Mouse (Mus musculus): ENCODE results near the gene Trappc3l.

Gene Trappc3l

DNA sequence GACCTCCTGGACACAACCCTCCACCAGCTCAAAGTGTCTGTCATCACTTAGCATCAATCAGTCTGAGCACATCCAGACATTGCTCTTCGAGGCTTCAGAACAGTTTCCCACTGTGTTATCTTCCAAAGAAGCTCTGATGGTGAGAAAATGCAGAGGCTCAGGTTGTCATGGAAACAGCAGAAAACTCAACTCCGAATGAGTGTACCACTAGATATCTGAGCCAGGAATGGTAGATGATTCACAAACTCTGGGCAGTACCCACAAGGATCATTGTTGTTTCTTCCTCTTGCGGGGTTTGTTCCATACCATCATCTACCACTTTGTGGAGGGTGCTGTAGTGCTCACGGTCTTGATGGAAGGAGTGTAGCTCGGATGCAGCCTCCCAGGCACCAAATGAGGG is 54.5 kb downstream of the Trappc3l start:
- no peak for DNase-seq (ENCODE audit: extremely low read depth, low read depth, low spot score)

DNA sequence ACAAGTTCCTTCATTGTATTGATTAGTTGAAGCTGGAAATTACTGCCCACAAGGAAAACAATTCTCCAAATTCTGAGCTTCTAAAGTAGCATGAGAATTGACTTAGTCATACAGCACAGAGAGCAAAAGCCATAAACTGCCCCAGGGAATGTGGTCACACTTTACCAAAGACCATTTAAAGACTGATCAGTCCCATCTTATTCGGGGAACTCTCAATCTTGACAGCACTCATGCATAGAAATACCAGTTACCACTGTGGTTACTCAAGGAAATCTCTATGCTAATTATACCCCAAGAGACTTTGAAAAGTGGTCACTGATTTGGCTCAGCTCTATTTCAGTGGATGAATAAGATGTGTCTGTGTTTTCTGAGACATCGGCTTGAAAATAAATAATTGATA is 57.8 kb downstream of the Trappc3l start:
- DNase-seq (ENCODE audit: extremely low read depth, low read depth, low spot score): no peak

DNA sequence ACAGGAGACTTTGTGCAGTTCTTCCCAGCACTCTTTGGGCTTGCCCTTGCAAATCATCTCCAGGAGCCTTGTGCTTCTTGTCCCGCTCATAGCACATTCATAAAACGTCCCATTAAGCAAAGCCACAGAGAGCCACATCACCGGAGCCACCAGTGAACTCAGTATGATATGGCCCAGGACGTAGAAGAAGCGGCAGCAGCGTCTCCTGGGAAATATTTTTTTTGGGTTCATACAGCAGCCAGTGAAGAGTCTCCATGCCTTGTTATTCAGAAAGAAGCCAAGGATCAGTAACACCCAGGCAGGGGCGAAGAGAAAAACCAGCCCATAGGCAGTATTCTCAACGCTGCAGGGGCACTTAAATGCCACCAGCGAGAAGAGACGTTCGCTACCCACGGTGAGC is 58.6 kb downstream of the Trappc3l start:
- no peak for DNase-seq (ENCODE audit: extremely low read depth, low read depth, low spot score)

DNA sequence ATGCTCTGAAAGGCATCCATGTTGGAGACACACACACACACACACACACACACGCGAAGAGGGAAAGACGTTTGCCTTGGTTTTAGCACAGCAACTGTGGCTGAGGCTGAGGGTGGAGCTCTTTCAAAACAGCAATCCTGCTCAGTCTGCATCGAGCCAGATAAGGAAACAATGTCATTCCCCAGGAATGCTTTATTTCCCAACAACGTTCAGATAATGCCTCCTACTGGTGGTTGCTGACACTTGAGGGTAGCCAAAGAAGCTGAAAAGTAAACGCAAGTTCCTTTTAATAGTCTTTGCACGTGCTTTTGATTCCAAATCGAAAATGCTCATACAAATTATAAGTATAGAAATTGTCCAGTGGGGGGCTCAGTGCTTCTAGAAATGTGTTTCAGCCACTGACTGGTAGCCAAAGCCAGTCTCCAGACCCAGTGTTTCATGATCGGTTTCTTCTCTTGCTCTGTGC is 59.1 kb downstream of the Trappc3l start, which contains the start of gene Calhm5:
TSS of gene Calhm5 (minus strand) at position 102 of the 466 bp plus-strand sequence.
- no peak for DNase-seq (ENCODE audit: extremely low read depth, low read depth, low spot score)

DNA sequence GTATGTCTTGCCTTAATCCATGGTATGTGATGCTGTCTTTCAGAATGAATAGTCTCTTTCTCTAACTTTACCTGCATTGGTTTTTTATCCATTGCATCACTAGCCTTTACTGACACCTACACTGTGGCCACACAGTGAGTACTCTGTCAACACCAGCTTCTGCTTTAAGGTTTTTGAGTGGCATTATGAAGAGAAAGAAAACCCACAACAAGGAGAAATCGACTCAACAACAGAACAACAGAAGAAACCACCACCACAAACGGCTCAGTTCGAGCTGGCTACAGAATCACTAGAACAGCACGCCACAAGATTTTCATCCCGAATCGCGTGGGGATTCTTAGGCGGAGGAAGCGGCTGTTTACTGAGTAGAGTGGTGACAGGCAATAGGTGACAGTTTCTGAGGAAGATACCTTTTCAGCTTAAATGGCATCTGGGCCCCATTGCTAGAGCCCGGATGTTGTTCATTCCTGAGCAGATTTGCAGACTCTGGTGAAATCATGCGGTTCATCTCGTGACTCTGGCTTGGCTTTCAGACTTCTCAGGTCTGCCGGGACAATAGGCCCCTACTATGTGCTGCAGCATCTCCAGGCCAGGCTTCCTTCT is 73.6 kb downstream of the Trappc3l start:
- DNase-seq (ENCODE audit: extremely low read depth, low read depth, low spot score): no peak

DNA sequence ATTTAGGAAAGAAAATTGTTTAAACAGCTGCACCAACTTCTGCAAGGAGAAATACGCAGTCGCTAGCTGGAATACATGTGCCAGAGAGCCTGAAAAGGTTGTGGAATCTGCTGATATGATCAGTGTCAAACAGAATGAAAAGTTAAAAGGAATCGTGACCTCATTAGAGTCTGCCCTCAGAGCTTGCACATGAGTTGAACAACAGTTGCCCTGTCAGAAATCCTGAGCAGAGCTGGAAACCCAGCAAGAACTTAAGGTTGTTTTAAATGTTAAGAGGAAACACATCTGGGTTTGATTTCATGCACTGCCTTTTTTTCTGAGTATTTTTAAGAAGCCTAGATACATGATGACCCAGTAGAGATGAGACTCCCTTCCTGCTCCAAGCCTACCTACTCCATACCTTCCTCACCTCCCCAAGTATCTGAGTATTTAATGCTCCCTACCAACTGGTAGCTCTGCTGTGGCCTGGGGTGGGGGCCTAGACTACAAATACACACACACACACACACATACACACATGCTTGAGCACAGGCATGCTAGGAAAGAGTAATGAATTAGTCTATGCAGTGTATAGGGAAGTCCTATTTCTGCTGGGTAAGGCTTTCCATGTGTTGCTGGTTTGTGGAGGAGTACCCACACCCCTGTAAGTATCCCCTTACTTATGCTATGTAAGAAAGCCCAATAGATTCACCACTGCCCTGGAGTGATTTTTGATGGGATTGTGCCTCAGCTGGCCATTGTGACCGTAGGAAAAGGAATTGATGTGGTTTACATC is 74.8 kb downstream of the Trappc3l start:
- DNase-seq (ENCODE audit: extremely low read depth, low read depth, low spot score): no peak

DNA sequence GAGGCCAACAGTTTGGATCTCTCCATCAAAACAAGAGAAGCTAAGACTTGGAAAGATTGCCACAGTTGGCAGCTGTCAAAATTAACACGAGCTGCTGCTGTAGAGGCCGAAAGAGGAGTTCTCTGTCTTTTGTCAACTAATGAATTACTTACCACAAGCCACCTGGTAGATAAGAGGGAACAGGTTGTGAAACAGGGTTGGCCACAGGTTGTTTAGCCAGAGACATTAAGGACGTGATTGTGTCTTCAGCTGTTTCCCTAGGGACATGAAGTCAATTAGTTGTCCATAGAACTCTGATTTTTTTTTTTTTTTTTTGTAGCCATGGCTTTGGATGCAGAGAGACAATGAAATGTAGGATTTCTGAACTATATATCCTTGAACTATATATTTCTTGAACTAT is 79.7 kb downstream of the Trappc3l start:
- DNase-seq (ENCODE audit: extremely low read depth, low read depth, low spot score): no peak

DNA sequence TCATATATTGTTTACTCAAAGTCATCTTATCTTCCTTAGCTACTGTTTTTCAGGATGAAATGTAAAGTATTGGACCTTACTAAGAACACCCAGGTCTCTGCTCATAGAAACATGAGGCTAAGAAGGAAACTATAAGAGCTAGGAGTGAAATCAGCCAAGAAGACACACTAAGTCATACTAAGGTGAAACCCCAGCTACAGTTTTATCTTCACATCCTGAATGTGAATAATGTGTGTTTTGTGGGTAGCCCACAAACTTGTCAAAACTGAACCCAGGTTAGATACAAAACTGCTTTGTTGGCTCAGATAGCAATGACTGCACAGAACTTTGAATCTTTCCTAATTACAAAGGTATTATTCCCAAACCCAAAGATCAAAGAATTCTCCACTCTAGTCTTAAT is 80.4 kb downstream of the Trappc3l start:
- no peak for DNase-seq (ENCODE audit: extremely low read depth, low read depth, low spot score)

DNA sequence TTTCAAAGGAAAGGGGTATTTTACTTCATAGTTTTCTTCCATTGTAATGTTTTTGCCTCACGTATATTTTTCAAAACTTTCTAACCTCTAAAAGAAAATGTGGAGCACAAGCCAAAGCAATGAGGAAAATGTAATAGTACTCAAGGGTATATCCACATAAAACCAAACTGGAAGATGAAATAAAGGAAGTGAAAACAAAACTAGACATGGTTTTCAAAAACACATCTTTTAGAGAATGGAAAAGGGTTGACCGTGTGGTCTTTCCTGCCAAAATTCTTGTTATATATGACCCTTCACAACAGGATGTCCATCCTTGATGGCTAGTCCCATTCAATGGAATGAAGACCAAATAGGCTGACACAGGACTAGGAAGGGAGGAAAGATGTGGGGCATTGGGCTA is 81.0 kb downstream of the Trappc3l start:
- no peak for DNase-seq (ENCODE audit: extremely low read depth, low read depth, low spot score)

DNA sequence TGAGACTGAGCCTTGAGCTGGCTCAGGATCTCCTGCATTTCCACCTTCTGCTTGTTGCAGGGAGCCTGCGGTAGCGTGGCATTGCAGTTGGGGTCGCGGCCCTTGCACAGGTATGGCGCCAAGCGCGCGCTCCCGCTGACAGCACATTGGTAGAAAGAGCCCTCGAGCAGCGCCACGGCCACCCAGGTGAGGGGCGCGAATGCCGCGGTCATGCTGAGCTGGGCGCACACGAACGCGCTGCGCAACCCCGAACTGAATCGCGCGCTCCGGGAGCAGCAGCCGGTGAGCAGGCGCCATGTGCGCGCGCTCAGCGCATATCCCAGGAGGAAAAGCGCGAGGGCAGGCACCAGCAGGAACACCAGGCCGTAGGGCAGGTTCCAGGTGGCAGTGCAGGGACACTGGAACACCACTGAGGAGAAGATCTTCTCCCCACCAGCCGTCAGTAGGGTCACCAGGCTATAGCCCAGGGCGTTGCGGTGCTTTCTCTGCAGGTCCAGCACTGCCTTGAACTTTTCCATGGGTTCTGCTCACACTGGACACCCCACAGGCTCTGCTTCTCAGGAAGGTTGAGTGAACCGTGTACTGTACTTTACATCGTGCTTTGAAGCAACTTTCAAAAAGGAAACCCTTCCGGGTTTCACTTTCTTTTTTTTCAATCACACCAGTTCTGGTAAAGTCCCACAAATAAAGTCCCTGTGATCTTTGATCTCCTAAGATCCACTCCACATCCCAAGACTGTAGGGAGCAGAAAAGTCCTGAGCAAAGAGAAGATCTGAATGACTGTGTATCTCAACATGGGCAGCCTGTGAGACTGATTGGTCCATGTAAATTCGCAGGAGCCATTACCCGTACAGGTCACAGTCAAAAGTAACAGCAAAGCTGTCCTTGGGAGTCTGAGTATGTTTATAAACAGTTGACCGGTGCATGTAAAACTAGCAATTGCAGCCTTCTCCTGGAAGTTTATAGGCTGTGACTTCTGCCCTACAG is 90.3 kb downstream of the Trappc3l start, which contains the start of gene Calhm6:
TSS of gene Calhm6 (minus strand) at position 593 of the 987 bp plus-strand sequence.
- DNase-seq (ENCODE audit: extremely low read depth, low read depth, low spot score): no peak

DNA sequence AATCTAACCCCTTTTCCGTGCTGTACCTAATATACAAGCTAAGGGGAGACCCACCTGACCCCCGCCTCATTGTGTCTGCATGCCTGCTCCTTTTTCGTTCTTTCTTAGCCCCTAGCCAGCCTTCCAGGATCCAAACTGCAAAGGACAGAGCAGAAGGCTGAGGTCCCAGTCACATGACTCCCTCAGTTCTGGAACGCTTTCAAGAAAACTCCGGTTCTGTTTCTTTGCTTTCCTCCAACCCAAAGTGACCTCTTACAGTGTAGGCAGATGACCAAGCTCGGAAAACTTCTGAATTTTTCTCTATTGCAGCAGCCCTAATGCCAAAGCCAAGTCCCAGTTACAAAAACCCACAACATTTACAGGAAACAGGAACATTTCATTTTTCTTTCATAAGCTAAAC is 91.0 kb downstream of the Trappc3l start:
- DNase-seq (ENCODE audit: extremely low read depth, low read depth, low spot score): no peak

DNA sequence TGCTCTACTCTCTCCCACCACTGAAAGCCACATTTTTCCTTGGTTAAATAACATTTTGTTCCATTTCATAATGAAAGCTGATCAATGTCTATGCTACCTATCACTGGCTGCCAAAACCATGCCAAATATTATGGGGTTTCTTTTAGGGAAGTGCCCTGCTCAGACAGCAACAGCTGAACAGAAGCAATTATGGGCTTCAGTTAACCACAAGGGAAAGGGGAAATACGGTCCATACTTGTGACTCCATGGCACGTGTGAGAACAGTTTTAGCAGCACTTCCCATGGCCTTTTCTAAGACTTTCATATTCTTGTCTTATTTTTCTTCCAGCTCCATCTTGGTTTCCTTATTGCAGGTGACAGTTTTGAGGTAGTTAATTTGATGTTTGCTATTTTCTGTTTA is 94.0 kb downstream of the Trappc3l start:
- DNase-seq (ENCODE audit: extremely low read depth, low read depth, low spot score): no peak

DNA sequence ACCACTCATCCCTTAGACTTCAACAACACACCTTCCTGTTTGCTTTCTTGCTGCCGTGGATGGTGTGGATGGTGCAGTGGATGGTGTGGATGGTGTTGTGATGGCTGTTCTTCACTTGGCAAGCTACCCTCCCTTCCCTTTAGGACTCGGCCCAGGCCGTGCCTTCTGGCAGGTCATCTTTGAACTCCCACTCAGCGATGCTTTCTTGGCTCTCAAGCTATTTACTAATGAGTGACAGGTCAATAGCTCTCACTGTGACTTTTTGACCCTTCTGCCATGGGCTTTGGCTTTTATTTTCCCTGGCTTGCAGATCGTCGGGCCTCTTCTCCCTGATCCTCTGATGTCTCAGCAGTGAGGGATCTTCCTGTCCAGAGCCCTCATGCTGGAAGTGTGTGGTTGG is 99.0 kb downstream of the Trappc3l start:
- DNase-seq (ENCODE audit: extremely low read depth, low read depth, low spot score): no peak

DNA sequence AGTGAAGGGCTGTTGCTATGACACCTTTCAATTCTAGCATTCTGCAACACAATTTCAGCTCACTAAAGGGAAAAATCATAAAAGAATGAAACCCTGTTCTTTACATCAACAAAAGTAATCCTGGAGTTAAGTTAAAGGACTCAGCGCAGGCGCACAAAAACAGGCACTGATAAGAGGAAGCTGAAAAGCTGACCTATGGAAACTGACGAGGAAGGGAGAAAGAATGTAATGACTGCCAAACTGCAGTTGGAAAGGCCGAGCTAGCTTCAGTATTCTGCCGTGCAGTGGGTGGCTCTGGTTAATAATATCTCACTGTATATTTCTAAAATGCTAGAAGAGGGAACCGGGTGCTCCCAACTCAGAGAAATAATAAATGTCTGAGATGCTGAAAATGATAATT is 100.6 kb downstream of the Trappc3l start:
- no peak for DNase-seq (ENCODE audit: extremely low read depth, low read depth, low spot score)

DNA sequence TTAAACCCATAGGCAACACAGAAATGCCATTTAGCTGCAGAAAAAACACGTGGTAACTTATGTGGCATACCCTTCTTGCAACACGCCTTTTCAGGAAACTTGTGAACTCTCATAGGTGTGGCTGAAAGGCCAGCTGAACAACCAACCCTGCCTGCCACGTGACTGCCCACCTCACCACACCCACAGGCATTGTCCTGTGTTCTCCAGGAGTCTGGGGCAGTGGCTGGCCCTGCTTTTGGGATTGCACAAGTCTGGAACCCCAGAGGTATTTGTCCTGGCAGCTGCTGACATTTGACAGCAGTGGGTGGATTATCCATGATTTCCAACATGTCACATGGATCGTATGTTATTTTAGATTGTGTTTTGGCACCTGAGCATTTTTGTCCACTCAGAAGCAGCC is 102.4 kb downstream of the Trappc3l start:
- DNase-seq (ENCODE audit: extremely low read depth, low read depth, low spot score): peak; percentile 93

DNA sequence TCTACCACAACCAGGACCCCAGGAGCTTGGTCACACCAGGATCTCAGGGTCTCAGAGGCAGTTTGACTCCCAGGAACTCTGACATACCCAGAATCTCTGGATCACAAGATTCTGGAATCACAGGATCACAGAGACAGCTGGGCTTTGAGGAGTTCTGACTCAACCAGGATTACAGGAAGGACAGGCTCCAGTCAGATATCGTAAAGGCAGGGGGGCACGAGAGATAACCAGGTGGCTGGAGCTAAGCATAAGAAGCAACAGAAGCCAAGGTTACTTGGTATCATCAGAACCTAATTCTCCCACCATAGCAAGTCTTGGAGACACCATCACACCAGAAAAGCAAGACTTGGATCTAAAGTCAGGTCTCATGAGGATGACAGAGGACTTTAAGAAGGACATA is 104.3 kb downstream of the Trappc3l start:
- no peak for DNase-seq (ENCODE audit: extremely low read depth, low read depth, low spot score)

DNA sequence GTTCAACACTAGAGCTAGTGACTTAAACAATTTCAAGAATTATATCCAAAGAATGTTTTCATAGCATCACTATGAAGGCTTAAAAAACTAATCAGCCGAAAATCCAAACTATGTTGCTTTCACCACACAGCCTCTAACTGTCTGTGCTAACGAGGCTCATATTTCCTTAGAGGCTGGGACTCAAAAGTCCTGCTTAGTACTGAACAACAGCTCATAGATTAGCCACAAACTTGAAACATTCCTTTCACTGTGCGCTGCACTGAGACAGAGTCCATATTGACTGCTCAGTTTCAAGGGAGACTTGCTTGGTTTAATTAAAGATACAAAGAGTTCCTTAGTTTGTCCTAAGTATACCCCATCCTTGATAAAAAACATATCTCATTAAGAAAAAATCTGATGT is 112.4 kb downstream of the Trappc3l start:
- DNase-seq (ENCODE audit: extremely low read depth, low read depth, low spot score): no peak

DNA sequence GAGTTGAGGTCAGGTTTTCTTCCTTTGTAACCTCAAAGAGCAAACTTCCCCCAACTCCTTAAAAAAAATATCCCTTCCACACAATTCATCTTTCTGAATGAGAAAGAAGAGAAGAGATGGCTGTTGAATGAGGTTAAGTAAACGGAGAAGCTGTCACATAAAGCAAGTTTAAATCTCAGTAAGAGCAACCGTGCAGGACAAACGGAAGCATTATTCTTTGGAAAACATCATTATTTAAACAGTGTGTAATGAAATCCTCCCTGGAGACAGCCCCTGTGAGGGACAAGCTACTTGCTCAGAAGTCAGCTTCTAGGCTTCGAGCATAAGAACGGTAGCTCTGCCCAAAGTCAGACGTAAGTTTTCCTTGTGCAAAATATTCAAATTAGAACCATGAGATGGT is 113.1 kb downstream of the Trappc3l start:
- no peak for DNase-seq (ENCODE audit: extremely low read depth, low read depth, low spot score)

DNA sequence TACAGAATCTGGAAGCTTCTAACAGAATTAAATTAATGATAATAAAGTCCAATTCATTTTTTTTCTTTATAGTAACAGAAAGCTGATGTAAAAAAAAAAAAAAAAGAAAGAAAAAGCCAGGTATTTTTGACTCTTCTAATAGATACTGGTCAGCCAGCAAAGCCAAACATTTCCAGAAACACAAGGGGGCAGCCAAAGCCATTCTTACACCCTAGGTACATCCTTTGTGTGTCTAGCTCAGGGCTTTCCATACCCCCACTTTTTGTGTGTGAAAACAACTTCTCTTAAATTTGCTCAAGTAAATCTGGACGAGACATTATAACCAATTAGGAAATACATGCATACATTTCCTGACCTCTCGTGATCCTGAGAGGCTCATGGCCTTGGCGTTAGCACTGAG is 114.4 kb downstream of the Trappc3l start:
- DNase-seq (ENCODE audit: extremely low read depth, low read depth, low spot score): no peak

DNA sequence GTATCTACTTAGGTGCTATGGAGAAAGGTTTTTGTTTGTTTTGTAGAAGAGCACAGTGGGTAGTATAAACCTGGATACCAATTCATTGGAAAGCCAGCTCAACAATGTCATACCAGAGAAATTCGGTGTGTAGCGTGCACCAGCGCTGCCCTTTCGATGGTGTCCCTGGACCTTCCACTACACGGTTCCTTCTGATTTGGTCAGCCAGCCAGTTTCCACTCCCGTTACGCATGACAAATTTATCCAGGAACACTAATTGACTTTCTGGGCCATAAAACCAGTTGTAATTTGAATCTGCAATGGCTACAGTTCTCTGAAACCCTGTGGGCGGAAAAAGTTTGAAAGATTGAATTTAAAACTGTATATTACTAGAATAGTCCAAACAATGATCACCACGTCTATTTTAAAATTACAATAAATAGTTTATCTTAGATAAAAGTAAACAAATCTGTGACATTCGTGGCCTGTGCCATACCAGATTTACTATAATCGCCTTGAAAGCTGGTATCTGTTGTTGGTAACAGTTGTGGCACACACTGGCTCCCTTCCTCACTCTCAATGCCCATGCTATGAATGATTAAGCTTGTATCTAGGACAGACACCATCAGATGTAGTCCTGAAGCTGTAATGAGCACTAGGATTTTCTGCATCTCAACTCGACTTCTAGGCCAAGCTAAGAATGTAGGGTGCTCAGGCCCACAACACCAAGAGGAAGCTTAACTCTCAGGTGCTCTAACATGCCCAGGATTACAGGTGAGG is 118.6 kb downstream of the Trappc3l start:
- no peak for DNase-seq (ENCODE audit: extremely low read depth, low read depth, low spot score)

All from fat pad, adult 2 months (tissue).